Mouse (Mus musculus) C2C12 (cell line): ENCODE results near the gene Kcnh1. TPM values are rescaled to one million over a fixed set of nuclear protein-coding genes. Genes with fewer than 3 reads are reported as not detected.

Experiments used
- H3K27me3 ChIP-seq: one replicate; pipeline ENCODE4 v1.6.1; 2011; ENCODE audit not compliant: control insufficient read depth, insufficient read depth, insufficient read length
- H3K36me3 ChIP-seq: one replicate; pipeline ENCODE4 v1.6.1; 2011; ENCODE audit not compliant: control insufficient read depth, insufficient read depth
- H3K4me3 ChIP-seq: one replicate; pipeline ENCODE4 v1.5.1; 2011; ENCODE audit warnings: mild to moderate bottlenecking, control low read depth; ENCODE audit not compliant: poor library complexity, insufficient read depth, severe bottlenecking
- H3K79me2 ChIP-seq: one replicate; pipeline ENCODE4 v1.6.1; 2011; ENCODE audit not compliant: control insufficient read depth, insufficient read depth
- H3K79me3 ChIP-seq: one replicate; pipeline ENCODE4 v1.6.1; 2011; ENCODE audit warnings: low read depth, control low read depth
- H3ac ChIP-seq: one replicate; pipeline ENCODE3; 2011; ENCODE audit warnings: low read depth; ENCODE audit not compliant: control insufficient read depth, insufficient read length
- CEBPB ChIP-seq: IDR thresholded peaks from one replicate; pipeline ENCODE4 v1.6.1; 2011; ENCODE audit warnings: low read depth, mild to moderate bottlenecking, control low read depth, moderate library complexity
- CTCF ChIP-seq: IDR thresholded peaks from one replicate; pipeline ENCODE4 v1.5.1; 2011; ENCODE audit not compliant: control insufficient read depth, insufficient read depth, insufficient read length
- FOSL1 ChIP-seq: IDR thresholded peaks from one replicate; pipeline ENCODE4 v1.8.0; 2011; ENCODE audit warnings: mild to moderate bottlenecking, low read length; ENCODE audit not compliant: poor library complexity, insufficient read depth, severe bottlenecking
- MAX ChIP-seq: IDR thresholded peaks from one replicate; pipeline ENCODE4 v1.6.1; 2011; ENCODE audit warnings: mild to moderate bottlenecking, control low read depth
- MYOD1 ChIP-seq: IDR thresholded peaks from one replicate; pipeline ENCODE4 v1.6.1; 2011; ENCODE audit warnings: low read depth; ENCODE audit not compliant: control insufficient read depth, insufficient read length
- MYOG ChIP-seq: IDR thresholded peaks from one replicate; pipeline ENCODE4 v1.6.1; 2011; ENCODE audit not compliant: control insufficient read depth, insufficient read length; ENCODE audit errors: extremely low read depth
- USF1 ChIP-seq: IDR thresholded peaks from one replicate; pipeline ENCODE4 v1.6.1; 2011; ENCODE audit warnings: low read depth, mild to moderate bottlenecking, control low read depth, moderate library complexity
- polyA plus RNA-seq: library from polyadenylated mRNA; unstranded; fragments of >200 nt; fragmentation: generic; extraction: Trizol; gene quantifications from one replicate; pipeline ENCODE4 v1.2.1, GENCODE M21; 2012; ENCODE audit warnings: missing spikeins

The Kcnh1 gene
- polyA plus RNA-seq, 1 experiment = 0.04 TPM

DNA sequence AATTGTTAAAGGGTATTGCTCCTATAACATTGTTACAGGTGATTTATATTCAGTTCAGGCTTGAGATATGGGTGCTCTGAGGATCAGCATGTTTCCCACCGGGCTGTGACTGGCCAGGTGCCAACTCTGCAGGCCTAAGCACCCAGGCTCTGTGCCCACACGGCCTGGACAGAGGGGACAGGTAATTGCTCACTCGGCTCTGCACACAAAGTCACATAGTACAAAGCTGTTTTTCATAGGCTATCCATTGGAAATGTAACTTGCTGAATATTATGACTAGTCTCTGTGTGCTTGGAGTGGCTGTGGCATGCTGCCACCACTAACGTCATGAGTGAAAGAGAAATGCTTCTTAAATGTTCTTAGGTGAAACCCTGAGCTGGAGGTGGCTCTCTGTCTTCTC, 210.4 kb downstream of the Kcnh1 start:
- no peak overlapping the region for H3ac ChIP-seq
- H3K27me3 ChIP-seq = no peaks in the 10 kb centered on the region
- no peaks in the 10 kb centered on the region for H3K79me3 ChIP-seq
- TF ChIP-seq USF1 = no peak
- TF ChIP-seq MAX = no peak
- no peak for TF ChIP-seq MYOD1
- no peak for TF ChIP-seq CTCF
- no peak for TF ChIP-seq MYOG
- TF ChIP-seq CEBPB = no peak
- no peak for TF ChIP-seq FOSL1
- H3K79me2 ChIP-seq = no peaks in the 10 kb centered on the region
- no peak overlapping the region for H3K4me3 ChIP-seq
- H3K36me3 ChIP-seq = no peaks in the 10 kb centered on the region

DNA sequence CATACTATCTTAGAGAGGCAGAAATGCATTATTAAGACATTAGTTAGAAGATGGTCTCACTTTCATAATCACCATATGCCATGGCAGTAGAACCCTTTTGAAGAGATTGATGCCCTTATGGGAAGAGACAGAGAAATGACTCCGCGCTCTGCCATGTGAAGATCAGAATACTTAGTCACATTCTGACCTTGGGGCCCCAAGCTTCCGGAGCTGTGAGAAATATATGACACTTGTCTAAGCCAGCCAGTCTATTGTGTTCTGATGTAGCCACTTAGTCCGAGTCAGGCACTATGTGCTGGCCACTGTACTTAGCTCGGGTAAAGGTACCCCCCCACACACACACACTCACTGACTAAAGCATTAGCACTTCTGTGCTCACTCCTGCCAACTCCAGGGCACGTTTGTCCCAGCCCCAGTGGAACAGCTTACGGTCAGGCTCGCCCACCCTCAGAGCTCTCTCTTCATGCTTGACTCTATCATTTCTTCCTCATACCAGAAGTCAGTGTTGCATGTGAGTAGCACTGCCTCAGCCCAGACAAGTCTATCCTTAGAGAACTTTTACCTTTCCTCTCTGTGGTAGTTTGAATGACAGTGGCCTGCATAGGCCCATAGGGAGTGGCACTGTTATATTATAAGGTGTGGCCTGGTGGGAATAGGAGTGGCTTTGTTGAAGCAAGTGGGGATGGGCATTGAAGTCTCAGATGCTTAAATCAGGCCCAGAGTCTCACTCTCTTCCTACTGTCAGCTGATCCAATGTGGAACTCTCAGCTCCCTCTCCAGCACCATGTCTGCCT, 212.5 kb downstream of the Kcnh1 start:
- no peaks in the 10 kb centered on the region for H3K27me3 ChIP-seq
- TF ChIP-seq CEBPB (no peak), MYOG (no peak), USF1 (no peak), MYOD1 (no peak), MAX (no peak), FOSL1 (no peak), CTCF (no peak)

DNA sequence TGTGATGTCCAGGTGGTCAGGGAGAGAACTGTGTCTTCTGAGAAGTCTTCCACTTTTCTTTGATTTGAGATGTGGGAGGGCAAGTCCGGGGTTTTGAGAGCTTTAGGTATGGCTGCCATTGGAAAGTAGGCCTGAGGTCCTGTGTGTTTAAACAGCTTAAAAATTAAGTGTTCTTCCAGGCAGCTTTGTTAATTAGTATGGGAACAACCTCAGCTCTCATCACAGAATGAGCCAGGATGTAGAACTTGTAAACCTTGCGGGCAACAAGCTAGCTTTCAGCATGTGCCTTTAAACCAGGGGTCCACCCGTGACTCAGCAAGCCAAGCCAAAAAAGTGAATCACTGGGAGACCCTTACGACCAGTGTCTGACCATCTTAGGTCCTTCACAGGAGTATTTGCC, 214.6 kb downstream of the Kcnh1 start:
- Histone ChIP-seq H3K36me3 (no peaks in the 10 kb centered on the region), H3K27me3 (no peaks in the 10 kb centered on the region), H3K79me3 (no peaks in the 10 kb centered on the region), H3K4me3 (no peak overlapping the region), H3ac (no peak overlapping the region), H3K79me2 (no peaks in the 10 kb centered on the region)
- TF ChIP-seq FOSL1 = no peak
- TF ChIP-seq MAX = no peak
- TF ChIP-seq CTCF = no peak
- TF ChIP-seq MYOG = no peak
- TF ChIP-seq MYOD1 = no peak
- TF ChIP-seq USF1 = no peak
- TF ChIP-seq CEBPB = no peak

More for the DNA sequence above, 212.5 kb downstream of the Kcnh1 start:
- Histone ChIP-seq H3K36me3 (no peaks in the 10 kb centered on the region), H3K79me3 (no peaks in the 10 kb centered on the region), H3K79me2 (no peaks in the 10 kb centered on the region), H3ac (no peak overlapping the region), H3K4me3 (no peak overlapping the region)

DNA sequence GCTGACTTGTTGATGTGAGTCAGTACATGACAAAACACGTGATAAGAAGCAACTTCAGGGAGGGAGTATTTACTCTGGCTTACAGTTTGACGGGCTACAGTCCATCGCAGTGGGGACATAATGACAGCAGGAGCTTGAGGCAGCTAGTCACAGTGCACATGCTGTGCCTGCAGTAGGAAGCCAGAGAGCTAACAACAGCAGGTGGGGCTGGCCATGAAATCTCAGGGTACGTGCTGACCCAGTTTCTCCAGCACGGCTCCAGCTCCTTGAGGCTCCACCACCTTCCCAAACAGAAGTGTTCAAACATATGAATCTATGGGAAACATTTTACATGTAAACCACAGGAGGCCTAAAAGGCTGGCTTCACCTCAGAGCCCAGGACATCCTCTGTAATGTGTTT, 216.0 kb downstream of the Kcnh1 start:
- H3K27me3 ChIP-seq = no peaks in the 10 kb centered on the region
- H3K4me3 ChIP-seq = no peak overlapping the region
- H3K79me3 ChIP-seq = no peaks in the 10 kb centered on the region
- no peaks in the 10 kb centered on the region for H3K79me2 ChIP-seq
- H3ac ChIP-seq = no peak overlapping the region
- TF ChIP-seq MYOD1 (no peak), MYOG (no peak), CEBPB (no peak), FOSL1 (no peak), CTCF (no peak), USF1 (no peak), MAX (no peak)
- H3K36me3 ChIP-seq = no peaks in the 10 kb centered on the region

DNA sequence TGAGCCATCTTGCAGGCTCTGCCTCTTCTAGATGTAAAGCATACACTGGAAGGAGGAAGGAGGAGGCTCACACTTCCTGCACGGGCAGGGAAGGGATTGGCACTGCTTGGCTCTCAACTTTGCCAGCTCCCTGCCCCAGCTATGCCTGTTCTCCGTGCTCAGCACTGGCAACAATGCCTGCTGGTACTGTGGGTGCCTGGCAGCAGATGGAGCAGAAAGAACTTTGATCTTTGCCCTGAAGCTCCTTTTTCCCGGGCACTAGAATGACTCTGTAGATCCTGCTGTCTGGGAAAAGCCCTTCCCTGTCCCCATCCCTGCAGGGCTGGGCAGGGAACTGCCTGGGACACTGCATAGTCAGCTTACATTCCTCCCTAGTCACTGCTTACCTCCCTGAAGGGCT, 225.2 kb downstream of the Kcnh1 start:
- Histone ChIP-seq H3K79me2 (no peaks in the 10 kb centered on the region), H3K79me3 (no peaks in the 10 kb centered on the region), H3K4me3 (no peak overlapping the region), H3K27me3 (no peaks in the 10 kb centered on the region), H3K36me3 (no peaks in the 10 kb centered on the region), H3ac (no peak overlapping the region)
- TF ChIP-seq MYOG = no peak
- TF ChIP-seq MAX = no peak
- TF ChIP-seq USF1 = no peak
- TF ChIP-seq MYOD1 = no peak
- TF ChIP-seq FOSL1 = no peak
- no peak for TF ChIP-seq CEBPB
- no peak for TF ChIP-seq CTCF
